Mouse (Mus musculus): Measurements from ENCODE around the gene Oxct1. TPM values are rescaled to one million over a fixed set of nuclear protein-coding genes. Genes with fewer than 3 reads are reported as not detected.

Oxct1 gene
- polyA plus RNA-seq, 1 experiment from 2014 or later, result 251 TPM

Other genes with a start within 250 kb of the Oxct1 start
- gene Fbxo4, start 46.8 kb upstream of the Oxct1 start, polyA plus RNA-seq (2015; fragmentation: Nextera tagmentation; extraction: Ambion mirVana), result 11.7 and 12.5 TPM in 2 replicates
- 38.7 and 39.3 TPM in 2 replicates for gene AW549877, start 30.6 kb upstream of the Oxct1 start, polyA plus RNA-seq (2015; fragmentation: Nextera tagmentation; extraction: Ambion mirVana)